Mouse (Mus musculus): ENCODE measurements around the gene Usp18. TPM values are rescaled to one million over a fixed set of nuclear protein-coding genes. Genes with fewer than 3 reads are reported as not detected.

Gene Usp18
- polyA plus RNA-seq, 2 experiments, result 2.9 to 5.4 TPM

DNA sequence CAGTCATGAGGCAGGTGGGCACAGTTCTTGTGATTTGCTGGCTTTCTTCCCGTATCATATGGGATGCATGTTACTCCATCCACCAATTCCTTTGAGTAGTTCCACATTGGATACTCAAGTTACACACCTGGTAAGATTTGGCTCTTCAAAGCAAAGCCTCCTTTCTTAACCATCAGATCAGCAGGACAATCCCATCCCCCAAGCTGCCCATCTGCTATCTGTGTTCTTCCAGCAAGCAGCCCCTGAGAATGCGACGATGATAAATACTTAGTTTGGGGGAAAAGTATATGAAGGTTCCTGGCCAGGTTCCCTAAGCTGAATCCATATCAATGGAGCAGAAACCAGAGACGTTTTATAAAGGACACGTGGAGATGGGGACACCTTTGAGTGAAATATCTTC, 31.5 kb upstream of the Usp18 start:
- ATAC-seq (ENCODE audit: insufficient read depth), result no peak
- 25% methylated on average over 5 of the region's 5 CpGs for WGBS (ENCODE audit: insufficient replicate concordance)

DNA sequence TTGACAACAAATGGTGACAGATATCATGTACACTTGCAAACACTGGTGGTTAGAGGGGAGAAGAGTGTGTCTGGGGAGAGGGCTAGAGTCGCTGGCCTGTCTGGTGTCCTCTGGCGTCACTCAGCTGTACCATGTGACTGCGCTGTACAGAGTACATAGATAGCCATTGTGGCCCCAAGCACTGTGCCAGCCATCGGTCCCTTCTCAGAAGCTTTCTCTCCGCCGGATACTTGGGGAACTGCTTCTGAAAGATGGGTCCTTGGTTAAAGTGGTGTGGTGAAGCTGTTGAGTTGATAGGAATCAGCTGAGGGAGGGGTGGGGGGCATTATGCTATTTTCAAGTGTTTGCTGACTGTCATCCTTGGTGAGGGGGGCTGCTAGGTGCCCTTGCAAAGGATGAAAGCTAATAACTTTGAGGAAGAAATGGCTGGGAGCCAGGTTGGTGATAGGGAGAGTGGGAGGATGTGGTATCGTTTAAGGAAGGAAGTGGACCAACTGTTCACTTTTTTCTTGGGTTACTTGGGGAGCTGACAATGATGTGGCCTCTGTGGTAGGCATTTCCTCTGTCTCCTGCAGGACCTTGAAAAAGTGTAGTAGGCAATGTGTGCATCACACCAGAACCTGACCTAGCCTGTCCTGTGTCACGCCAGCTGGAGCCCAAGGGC, 30.9 kb upstream of the Usp18 start:
- Histone ChIP-seq H3K27ac (no peak overlapping the region), H3K4me2 (ENCODE audit: low read depth) (no peak overlapping the region), H3K9me3 (ENCODE audit: control insufficient read depth, low read length) (no peaks in the 10 kb centered on the region), H3K4me1 (replicated peaks; ENCODE audit: control insufficient read depth in 2 of 2, insufficient read depth in 2 of 2, low read length in 1 of 2) (peaks cover 0 to 16% of the 10 kb centered on the region in 2 experiments; a peak in 2 of 4 replicates), H3K36me3 (replicated peaks; ENCODE audit: control insufficient read depth, insufficient read depth, low read depth) (no peaks in the 10 kb centered on the region), H3K9ac (replicated peaks) (no peak overlapping the region), H3K27me3 (ENCODE audit: control insufficient read depth, insufficient read depth, low read length) (peaks cover 15% of the 10 kb centered on the region), H3K4me3 (ENCODE audit: insufficient read depth in 1 of 2, low read depth in 2 of 2, low read length in 2 of 2) (no peak overlapping the region)
- ATAC-seq (ENCODE audit: insufficient read depth), result peak; percentile 39; the same call in 1 of the 2 replicates
- WGBS (ENCODE audit: insufficient replicate concordance), result 11% methylated on average over 8 of the region's 8 CpGs
- DNase-seq (ENCODE audit: low read depth in 3 of 3, low spot score in 3 of 3), result no peak
- TF ChIP-seq EP300 (IDR thresholded peaks at IDR 0.05; ENCODE audit: low read depth) (no peak), CTCF (IDR thresholded peaks at IDR 0.05; ENCODE audit: low read depth) (no peak)

More for the DNA sequence above, 31.5 kb upstream of the Usp18 start:
- no peaks in the 10 kb centered on the region for H3K36me3 ChIP-seq (replicated peaks; ENCODE audit: control insufficient read depth, insufficient read depth, low read depth)
- H3K27ac ChIP-seq, result no peak overlapping the region
- H3K4me2 ChIP-seq (ENCODE audit: low read depth), result no peak overlapping the region
- no peak overlapping the region for H3K4me3 ChIP-seq (ENCODE audit: insufficient read depth in 1 of 2, low read depth in 2 of 2, low read length in 2 of 2)
- H3K9ac ChIP-seq (replicated peaks), result no peak overlapping the region
- peaks cover 0 to 16% of the 10 kb centered on the region in 2 experiments; a peak in 2 of 4 replicates for H3K4me1 ChIP-seq (replicated peaks; ENCODE audit: control insufficient read depth in 2 of 2, insufficient read depth in 2 of 2, low read length in 1 of 2)
- H3K27me3 ChIP-seq (ENCODE audit: control insufficient read depth, insufficient read depth, low read length), result peaks cover 15% of the 10 kb centered on the region
- TF ChIP-seq EP300 (IDR thresholded peaks at IDR 0.05; ENCODE audit: low read depth), result no peak
- no peak for TF ChIP-seq CTCF (IDR thresholded peaks at IDR 0.05; ENCODE audit: low read depth)
- no peak for DNase-seq (ENCODE audit: low read depth in 3 of 3, low spot score in 3 of 3)
- H3K9me3 ChIP-seq (ENCODE audit: control insufficient read depth, low read length), result no peaks in the 10 kb centered on the region

DNA sequence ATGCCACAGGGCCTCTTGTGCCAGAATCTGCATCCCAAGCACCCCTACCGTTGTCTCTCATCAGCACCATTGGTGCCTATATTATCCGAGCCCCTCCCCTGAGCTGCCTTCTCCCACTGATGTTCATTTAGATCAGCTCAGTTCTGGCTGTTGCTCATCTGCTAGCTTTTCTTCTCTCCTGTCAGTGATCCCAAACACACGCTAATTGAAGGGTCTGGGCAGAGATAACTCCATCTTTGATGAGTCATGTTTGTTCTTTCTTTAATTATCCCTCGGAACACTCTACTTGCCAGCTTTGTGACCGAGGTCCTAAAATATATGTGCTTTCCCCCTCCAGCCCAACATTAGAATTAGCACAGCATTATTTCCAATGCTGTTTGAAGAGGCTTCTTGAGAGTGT, 30.4 kb upstream of the Usp18 start:
- no peak overlapping the region for H3K9ac ChIP-seq (replicated peaks)

GRCm38 (mm10) chr6:121215896-121216295, 29.8 kb upstream of the Usp18 start:
- no peak for ATAC-seq (ENCODE audit: insufficient read depth)
- H3K36me3 ChIP-seq (replicated peaks; ENCODE audit: control insufficient read depth, insufficient read depth, low read depth), result no peaks in the 10 kb centered on the region

More for the DNA sequence above, 30.4 kb upstream of the Usp18 start:
- Histone ChIP-seq H3K36me3 (replicated peaks; ENCODE audit: control insufficient read depth, insufficient read depth, low read depth) (no peaks in the 10 kb centered on the region), H3K27ac (no peak overlapping the region), H3K27me3 (ENCODE audit: control insufficient read depth, insufficient read depth, low read length) (peaks cover 14% of the 10 kb centered on the region), H3K4me1 (replicated peaks; ENCODE audit: control insufficient read depth in 2 of 2, insufficient read depth in 2 of 2, low read length in 1 of 2) (peaks cover 0 to 16% of the 10 kb centered on the region in 2 experiments; a peak in 2 of 4 replicates), H3K4me2 (ENCODE audit: low read depth) (no peak overlapping the region), H3K4me3 (ENCODE audit: insufficient read depth in 1 of 2, low read depth in 2 of 2, low read length in 2 of 2) (no peak overlapping the region), H3K9me3 (ENCODE audit: control insufficient read depth, low read length) (no peaks in the 10 kb centered on the region)
- DNase-seq (ENCODE audit: low read depth in 3 of 3, low spot score in 3 of 3) (no peak), ATAC-seq (ENCODE audit: insufficient read depth) (no peak)
- TF ChIP-seq EP300 (IDR thresholded peaks at IDR 0.05; ENCODE audit: low read depth), result no peak
- TF ChIP-seq CTCF (IDR thresholded peaks at IDR 0.05; ENCODE audit: low read depth), result no peak
- 21% methylated on average over 5 of the region's 5 CpGs for WGBS (ENCODE audit: insufficient replicate concordance)

GRCm38 (mm10) chr6:121216589-121217255, 29.0 kb upstream of the Usp18 start:
- Histone ChIP-seq H3K4me3 (ENCODE audit: insufficient read depth in 1 of 2, low read depth in 2 of 2, low read length in 2 of 2) (no peak overlapping the region), H3K4me2 (ENCODE audit: low read depth) (no peak overlapping the region), H3K36me3 (replicated peaks; ENCODE audit: control insufficient read depth, insufficient read depth, low read depth) (no peaks in the 10 kb centered on the region), H3K9ac (replicated peaks) (no peak overlapping the region), H3K27me3 (ENCODE audit: control insufficient read depth, insufficient read depth, low read length) (peaks cover under 1% of the 10 kb centered on the region; the same call in 1 of the 2 replicates), H3K27ac (no peak overlapping the region), H3K4me1 (replicated peaks; ENCODE audit: control insufficient read depth in 2 of 2, insufficient read depth in 2 of 2, low read length in 1 of 2) (peaks cover 0 to 16% of the 10 kb centered on the region in 2 experiments; a peak in 2 of 4 replicates), H3K9me3 (ENCODE audit: control insufficient read depth, low read length) (no peaks in the 10 kb centered on the region)
- DNase-seq (ENCODE audit: low read depth in 3 of 3, low spot score in 3 of 3), result no peak
- ATAC-seq (ENCODE audit: insufficient read depth), result no peak
- 52% methylated on average over 5 of the region's 5 CpGs for WGBS (ENCODE audit: insufficient replicate concordance)
- no peak for TF ChIP-seq EP300 (IDR thresholded peaks at IDR 0.05; ENCODE audit: low read depth)

More at GRCm38 (mm10) chr6:121215896-121216295, 29.8 kb upstream of the Usp18 start:
- Histone ChIP-seq H3K4me2 (ENCODE audit: low read depth) (no peak overlapping the region), H3K9me3 (ENCODE audit: control insufficient read depth, low read length) (no peaks in the 10 kb centered on the region), H3K4me1 (replicated peaks; ENCODE audit: control insufficient read depth in 2 of 2, insufficient read depth in 2 of 2, low read length in 1 of 2) (peaks cover 0 to 16% of the 10 kb centered on the region in 2 experiments; a peak in 2 of 4 replicates), H3K4me3 (ENCODE audit: insufficient read depth in 1 of 2, low read depth in 2 of 2, low read length in 2 of 2) (no peak overlapping the region), H3K27ac (no peak overlapping the region), H3K9ac (replicated peaks) (no peak overlapping the region), H3K27me3 (ENCODE audit: control insufficient read depth, insufficient read depth, low read length) (peaks cover 8% of the 10 kb centered on the region)
- TF ChIP-seq CTCF (IDR thresholded peaks at IDR 0.05; ENCODE audit: low read depth) (no peak), EP300 (IDR thresholded peaks at IDR 0.05; ENCODE audit: low read depth) (no peak)
- WGBS (ENCODE audit: insufficient replicate concordance), result 46% methylated on average over 6 of the region's 6 CpGs
- DNase-seq (ENCODE audit: low read depth in 3 of 3, low spot score in 3 of 3), result no peak
